Mouse (Mus musculus) frontal cortex, adult (tissue): ENCODE data around the gene Stt3b.
A peak's percentile ranks its signal among the peaks of the same experiment; 100 is the strongest.

Experiments used
- ATAC-seq: cut with Nextera tagmentation; 2 replicates; pipeline ENCODE4 v1.9.2; 2017; ENCODE audit warnings: mild to moderate bottlenecking, moderate library complexity, mixed read lengths; ENCODE audit not compliant: low TSS enrichment

The Stt3b gene

DNA sequence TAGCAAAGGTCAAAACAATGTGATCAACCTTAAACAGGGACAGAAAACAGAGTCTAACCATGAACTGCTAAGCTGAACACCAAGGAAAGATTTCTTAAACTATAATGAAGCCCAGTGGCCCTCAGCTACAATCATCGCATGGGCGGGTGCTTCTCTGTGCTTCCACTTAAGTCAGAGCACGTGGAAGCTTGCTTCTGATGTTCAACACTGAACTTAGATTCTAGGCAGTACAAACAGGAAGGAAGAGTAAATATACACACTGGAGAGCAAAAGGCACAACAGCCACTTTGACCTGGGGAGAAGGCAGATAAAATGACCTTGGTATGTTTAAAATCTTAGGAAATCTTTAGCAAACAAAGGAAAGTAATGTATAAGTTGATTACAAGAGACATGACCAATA is 38.7 kb downstream of the Stt3b start:
- ATAC-seq, result no peak

DNA sequence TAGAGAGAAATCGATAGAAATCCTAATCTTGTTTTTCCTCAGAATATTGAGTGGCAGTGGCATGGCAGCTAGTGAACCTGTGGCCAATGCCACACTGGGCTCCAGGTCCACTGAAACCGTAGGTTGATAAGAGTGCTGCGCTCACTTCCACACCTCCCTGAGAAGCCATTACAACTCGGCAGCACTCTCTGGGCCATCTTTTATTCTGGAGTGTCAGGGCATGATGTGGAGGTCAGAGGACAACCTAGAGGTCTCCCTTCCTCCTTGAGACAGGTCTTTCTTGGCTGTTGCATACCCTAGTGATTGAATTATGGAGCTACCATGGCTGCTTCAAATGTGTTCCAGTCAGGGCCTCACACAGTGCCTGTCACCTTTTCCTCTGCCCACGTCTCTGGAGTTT is 48.3 kb downstream of the Stt3b start:
- ATAC-seq, result peak; percentile 21; the same call in 1 of the 2 replicates

DNA sequence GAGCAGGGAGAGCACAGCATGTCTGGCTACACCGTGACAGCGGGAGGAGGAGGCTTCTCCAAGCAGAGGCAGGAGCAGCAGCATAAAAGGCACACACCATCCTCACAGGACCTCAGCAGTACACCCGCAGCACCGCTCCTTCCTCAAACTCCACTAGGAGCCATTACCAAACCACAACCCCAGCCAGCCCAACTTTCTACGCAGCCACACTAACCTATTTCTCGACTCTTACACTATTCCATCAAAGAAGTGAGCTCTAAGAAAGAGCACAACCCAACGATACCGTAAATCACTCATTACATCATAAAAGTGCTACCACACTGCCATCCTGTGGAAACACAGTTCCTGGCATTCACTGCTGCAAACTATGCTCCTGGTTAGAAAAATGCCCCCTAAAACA is 48.8 kb downstream of the Stt3b start:
- ATAC-seq, result peak; percentile 91

DNA sequence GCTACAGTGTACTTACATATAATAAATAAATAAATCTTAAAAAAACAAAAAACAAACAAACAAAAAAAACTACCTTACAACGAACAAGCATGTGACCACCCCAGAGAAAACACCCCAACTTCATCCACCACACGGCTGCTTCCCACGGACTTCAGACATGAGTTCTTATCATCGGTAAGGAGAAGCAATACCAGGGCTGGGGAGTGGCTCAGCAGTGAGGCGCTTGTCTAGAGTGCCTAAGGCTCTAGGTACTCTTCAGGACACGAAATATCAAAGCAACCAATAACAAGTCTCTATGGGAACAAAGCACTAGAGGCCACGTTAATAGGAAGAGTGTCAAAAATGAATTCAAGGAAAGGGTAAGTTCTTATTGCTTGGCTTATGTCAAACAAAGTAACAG is 49.8 kb downstream of the Stt3b start:
- no peak for ATAC-seq

DNA sequence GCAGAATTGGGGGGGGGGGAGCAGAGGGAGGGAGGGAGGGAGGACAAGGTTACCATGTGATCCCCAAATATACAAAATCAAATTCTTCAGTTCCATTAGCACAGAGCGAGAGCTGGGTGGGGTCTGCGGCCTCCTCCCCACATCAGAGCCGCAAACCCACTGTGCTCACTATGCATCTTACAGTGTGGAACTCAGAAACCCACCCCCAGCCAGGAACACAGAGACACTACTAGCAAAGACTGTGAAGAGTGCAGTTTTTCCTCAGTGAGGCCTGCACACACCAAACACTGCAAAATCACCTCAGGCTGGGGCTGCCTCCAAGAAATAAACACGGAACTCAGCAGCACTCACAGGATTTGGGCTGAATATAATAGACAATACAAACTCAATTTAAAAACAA is 50.4 kb downstream of the Stt3b start:
- no peak for ATAC-seq

DNA sequence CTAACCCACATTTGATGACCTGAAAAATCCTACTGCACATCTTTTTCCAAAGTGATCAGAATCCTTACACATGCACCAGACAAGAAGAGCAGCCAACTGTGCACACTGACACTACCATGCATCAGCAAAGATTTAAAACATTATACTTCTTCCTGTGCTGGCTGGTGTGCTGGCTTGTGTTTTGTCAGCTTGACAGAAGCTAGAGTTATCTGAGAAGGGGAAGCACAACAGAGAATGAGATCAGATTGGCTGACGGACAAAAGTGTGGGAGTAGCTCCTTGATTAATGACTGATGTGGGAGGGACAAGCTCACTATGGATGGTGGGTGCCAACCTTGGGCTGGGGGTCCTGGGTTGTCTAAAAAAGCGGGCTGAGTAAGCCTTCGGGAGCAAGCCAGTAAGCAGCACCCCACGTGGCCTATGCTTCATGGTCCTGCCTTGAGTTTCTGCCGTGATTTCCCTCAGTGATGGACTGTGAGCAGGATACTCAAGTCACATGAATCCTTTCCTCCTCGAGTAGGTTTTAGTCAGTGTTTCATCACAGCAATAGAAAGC is 52.4 kb downstream of the Stt3b start:
- ATAC-seq, result no peak

DNA sequence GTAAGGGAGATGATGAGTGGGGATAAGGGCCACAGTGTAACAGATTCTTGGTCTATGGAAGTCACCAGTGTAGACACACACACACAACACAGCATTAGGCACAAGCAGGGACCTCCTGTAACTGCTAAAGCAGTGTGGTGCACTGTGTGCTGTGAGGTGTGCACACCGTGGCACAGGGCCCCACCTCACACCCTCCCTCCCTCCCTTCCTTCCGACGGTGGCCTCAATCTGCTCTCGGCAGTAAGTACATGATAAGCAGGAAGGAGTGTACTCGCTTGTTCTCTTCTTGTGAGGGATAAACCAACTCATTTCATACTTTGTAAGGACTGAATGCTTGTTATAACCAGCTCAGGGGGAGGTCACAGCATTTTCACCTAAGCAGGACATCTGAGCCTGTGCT is 61.1 kb downstream of the Stt3b start:
- ATAC-seq, result no peak

DNA sequence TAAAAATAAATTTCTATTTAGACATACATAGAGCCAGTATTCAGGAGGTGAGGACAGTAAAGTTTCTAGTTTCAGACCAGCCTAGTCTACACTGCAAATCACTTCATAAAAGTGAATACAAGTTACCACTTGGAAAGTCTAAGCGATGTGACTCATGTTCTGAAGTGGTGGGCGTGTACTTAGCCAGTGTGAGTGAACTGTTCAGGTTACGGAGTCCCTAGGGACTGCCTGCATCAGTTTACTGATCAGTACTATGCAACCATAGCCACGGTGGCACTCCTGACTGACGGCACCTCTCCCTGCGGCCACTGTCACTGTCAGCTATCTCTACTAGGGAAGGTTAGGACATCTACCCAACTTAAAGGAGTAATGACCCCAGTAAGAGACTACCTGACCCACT is 65.1 kb downstream of the Stt3b start:
- ATAC-seq, result peak; percentile 78; the same call in 1 of the 2 replicates

DNA sequence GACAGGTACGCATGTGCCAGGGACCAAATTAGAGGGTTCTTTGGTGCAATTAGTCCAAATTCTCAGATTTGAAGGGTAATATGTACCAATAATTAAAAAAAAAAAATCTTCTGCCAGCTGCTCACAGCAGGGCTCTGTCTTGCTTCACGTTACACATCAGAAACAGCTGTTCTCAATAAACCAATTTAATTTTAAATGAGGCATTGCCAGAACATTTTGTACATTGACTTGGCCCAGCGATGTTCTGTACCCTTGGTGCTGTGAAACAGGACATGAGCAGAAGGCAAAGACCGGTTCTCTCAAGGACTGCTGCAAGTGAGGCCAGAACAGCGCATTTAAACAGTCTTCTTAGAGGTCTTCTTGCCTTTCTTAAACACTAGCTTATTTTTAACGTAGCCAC is 66.6 kb downstream of the Stt3b start:
- no peak for ATAC-seq

DNA sequence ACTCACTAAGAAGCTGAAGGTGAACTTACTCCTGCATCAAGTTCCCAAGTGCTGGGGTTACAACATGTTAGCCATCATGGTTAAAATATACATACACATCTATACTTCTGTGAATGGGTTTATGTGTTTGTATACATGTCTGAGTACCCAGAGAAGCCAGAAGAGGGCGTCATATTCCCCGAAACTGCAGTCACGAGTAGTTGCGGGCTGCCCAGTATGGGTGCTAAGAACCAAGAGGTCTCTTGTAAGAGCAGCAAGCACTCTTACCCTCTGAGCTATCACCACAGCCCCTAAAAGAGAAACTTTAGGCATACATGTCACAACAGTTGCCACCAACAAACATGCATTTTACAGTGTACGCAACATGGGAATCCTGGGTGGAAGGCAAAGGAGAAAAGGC is 70.4 kb downstream of the Stt3b start:
- no peak for ATAC-seq

DNA sequence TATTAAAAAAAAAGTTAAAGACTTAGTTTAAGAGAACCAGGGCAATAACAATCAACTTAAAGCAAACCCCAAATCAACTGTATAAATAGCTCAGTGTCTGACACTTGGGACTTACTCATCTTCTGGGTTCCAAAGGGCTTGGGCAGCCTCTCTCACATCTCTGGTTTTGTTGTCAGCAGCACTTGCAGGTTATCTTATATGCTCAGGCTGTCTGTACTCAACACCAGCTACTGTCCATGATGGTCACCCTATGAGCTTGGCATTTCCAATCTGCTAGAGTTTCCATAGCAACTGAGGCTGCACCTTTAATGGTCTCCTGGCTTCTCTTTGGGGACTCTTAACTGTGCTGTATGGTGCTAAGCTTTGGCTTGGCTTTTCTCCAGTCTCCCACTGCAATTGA is 72.3 kb downstream of the Stt3b start:
- ATAC-seq, result no peak

DNA sequence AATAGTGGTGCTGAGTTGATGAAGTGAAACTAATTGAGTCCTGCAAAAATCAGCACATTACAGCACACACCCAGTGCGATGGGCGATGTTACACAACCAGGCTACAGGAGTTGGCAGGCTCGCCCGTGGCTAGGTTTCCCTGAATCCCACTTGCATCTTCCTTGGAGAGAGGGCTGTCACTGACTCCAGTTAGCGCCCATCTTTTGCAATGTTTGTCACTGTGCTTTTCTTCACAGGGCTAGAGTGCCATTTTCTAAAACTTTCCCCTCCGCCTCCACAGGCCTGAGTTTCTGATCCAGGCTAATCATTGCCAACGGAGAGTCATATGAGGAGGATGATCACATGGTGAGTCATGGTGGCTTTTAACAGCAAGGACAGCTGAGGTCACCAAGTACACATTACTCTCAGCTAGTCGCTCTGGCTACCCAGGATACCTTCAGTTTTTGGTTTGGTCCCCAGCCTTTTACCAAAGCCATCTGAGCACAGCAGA is 73.8 kb downstream of the Stt3b start:
- ATAC-seq, result peak; percentile 58

DNA sequence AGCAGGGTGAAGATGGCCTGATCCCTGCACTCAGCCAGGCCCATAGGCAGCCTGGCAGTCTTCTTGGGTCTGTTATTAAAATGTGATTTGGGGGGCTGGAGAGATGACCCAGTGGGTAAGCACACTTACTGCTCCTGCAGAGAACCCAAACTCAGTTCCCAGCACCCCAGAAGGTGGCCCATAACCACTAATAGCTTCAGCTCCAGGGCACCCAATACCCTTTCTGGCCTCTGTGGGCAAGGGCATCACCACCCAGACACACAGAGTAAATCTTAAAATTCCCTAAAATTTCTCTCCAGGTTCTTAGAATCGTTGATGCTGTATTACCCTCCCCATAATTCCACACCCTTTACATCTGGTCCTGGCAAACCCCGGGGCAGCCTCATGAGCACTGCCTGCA is 75.7 kb downstream of the Stt3b start:
- ATAC-seq, result no peak

DNA sequence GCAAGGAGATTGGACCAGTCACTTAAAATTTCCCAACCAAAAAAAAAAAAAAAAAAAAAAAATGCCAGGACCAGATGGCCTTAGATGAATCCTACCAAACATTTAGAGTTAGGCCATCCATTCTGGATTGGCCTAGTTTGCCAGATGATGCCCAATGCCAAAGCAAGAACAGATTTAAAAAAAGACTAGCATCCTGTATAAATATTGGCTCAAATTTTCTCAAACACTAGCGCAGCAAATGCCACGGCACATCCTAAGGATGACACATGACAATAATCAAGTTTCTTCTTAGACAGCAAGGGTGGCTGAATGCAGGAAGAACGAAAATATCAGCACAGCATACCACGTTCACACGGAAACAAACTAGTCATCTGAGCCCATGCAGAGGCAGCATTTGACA is 76.5 kb downstream of the Stt3b start:
- ATAC-seq, result peak; percentile 28

DNA sequence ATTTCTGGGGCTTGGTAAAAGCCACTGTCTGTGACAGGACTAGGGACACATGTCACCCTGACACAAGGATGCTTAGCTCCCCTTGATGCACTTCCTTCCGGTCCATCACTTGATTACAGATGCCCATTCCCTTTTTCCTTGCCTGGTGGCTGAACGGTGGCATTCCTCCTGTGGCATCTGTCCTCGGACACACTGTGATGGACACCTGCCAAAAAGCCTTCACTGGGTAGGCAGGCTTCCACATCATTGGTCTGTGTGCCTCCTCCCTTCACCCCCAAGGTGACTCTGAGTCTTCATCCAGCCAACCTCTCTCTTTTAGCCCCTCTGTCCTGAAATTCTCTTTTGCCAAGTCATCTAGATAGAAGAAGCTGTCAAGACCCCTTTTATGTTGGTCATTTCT is 78.7 kb downstream of the Stt3b start:
- no peak for ATAC-seq

DNA sequence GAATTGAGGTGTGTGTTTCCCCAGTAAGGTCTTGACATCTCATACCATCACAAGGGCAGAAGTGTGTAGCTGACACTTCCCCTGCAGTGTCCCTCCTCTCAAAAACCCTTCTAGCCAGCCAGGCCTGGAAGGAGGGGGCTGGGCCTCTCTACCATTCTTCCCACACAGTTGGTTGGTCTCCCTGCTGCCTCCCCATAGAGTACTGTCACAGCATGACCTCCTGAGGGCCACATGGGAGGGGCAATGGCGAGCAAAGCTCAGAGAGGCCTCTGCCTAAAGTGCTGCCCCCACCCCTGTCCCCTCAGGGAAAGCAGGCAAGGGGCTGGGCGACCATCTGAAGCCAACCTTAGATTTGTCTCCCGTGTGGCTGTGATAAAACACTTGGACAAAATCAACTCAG is 80.1 kb downstream of the Stt3b start:
- ATAC-seq, result no peak

DNA sequence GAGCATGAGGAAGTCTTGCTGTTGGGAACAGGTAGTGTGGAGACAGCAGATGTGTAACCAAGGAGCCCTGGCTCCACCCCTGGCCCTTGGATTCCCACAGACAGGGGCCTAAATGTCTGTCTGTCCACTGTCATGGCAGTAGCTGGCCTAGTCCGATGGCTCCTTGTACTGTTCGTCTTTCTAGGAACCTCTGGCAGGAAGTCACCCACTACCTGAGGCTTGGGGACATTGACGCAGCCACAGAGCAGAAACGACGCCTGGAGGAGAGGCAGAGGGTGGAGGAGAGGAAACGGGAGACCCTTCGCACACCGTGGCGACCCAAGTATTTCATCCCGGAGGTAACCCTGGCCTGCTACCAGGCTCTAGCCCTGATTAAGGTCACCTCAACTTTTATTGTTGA is 80.5 kb downstream of the Stt3b start:
- no peak for ATAC-seq

DNA sequence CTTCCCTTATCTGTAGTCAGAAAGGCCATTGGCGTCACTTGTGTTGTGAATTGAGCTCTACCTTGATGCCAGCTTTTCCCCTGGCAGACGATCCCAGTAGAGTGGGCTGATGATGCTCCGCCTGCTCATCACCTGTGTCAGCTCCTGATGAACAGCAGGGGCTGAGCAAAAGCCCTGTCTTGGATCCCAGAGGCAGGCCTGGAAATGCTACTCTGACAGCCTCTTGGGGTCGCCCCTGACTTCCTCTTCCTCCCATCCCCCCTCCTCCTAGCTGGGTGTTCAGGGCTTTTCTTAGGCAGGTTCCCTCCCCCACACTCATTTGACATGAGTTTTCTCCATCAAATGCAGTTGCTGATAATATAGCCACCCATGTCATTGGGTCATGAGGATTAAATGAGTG is 81.1 kb downstream of the Stt3b start:
- ATAC-seq, result peak; percentile 12; the same call in 1 of the 2 replicates

DNA sequence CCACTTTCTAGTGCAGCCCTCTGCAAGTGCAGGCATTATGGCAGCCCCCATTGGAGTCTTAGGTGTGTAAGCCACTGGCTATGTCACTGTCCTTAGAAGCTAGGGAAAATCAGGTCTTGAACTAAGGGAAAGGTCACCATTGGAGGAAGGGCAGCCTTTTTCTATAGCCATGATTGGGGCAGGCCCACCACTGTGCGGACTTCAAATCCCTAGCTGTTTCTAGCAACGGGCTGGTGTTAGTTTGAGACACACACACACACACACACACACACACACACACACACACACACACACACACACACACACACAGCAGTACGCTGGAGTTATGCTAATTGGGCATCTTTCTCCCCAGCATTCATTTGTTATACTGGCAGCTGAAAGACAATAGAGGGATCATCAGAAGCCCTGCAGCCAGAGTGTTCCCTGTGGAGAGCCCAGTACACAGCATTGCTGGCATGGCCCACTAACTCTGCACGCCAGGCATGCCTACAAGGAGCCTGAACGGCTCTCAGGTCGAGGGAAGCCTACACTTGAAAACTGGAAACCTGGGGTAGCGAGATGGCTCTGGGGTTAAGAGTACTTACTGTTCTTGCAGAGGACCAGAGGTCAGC is 85.4 kb downstream of the Stt3b start:
- ATAC-seq, result no peak

DNA sequence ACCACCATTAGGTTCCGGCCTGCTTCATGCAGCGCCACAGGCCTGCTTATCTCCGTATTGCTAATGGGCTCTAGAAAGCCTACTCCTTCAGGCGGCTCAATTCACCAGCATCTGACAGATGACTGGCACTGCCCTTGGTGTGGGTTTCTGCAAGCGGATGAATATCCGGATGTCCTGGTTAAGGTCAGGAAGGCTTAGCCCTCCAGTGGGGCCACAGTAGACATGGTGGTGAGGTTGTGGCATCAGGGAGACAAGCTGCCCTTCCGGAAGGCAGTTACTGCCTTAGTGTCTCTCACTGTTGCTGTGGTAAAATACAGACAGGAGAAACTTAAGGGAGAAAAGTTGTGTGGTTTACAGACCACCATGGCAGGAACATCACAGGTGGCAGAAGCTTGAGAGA is 89.0 kb downstream of the Stt3b start:
- ATAC-seq, result no peak

DNA sequence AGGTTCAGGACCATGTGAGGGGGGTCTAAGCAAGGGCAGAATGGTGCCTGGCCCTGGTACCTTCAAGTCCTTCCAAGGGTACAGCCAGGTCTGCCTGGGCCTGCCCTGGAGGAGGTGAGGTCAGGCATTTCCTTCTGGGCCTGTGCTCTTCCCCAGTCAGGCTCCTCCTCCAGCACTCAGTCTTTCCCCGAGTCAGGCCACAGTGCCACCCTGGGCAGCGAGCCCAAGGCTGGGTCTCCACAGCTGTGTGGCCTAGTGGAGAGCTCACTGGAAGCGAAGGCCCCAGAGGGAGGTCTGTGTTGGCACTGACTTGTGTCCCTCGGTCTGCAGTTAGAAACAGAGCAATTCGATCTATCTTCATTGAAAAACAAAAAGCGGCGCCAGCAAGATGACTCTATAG is 89.8 kb downstream of the Stt3b start:
- ATAC-seq, result no peak

DNA sequence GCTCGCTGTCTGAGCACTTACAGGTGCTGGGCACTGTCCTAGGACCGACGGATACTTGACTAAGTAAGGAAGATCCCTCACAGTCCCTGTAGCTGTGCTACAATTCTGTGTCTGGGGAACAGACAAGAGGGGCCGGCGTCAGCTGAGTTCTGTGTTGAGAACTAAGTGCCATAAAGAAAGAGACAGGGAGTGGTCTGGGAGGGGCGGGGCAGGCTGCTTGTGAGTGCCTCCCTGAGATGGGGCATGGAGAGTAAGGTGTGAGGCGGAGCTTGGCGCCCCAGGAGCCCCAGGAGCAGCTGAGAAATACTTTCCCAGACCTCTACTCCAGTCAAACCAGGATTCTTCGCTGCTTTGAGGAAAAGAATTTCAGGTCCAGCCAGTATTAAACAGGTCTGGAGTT is 92.2 kb downstream of the Stt3b start:
- ATAC-seq, result no peak

DNA sequence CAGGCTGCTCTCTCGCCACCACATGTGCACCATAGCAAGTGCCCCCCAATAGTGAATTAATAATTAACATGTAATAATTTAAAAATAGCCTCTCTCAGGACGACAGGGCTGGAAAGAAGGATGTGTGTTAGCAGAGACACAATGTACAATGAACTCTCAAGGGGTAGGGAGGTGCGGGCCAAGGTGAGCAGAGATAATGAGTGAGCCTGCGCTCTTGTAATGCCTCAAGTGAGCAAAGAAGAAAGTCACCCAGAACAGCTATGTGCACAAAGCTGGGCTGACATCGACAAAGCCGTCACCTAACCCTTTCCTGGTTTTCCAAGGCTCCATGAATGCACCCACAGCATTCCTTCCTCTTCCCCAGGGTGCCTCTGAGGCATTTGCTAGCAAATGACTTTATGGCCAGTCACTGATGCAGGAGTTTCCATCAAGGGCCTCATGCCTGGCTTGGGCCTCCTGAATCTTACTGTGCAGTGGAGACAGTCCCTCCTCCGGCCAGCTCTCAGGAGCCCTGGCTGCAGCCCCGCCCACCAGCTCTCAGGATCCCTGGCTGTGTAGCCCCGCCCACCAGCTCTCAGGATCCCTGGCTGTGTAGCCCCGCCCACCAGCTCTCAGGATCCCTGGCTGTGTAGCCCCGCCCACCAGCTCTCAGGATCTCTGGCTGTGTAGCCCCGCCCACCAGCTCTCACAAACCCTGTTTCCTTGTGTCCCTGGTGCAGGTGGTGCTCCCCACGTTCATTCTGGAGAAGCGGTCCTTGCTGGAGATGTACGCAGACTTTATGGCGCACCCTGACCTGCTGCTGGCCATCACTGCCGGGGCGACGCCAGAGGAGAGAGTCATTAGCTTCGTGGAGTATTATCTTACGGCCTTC is 94.2 kb downstream of the Stt3b start:
- peak; percentile 39; the same call in 1 of the 2 replicates for ATAC-seq
